Mouse (Mus musculus) bone marrow, adult 2 months (tissue): Measurements from ENCODE around the gene Polrmt.

Experiments
- CTCF ChIP-seq: fragments of 200-500 bp; IDR thresholded peaks from 2 replicates; pipeline ENCODE4 v1.5.1; 2011; ENCODE audit warnings: low read length, control low read depth; ENCODE audit not compliant: control insufficient read depth, insufficient read depth
- POLR2A ChIP-seq: fragments of 200-500 bp; IDR thresholded peaks from 2 replicates; pipeline ENCODE4 v1.6.1; 2011; ENCODE audit warnings: low read depth, mild to moderate bottlenecking, control low read depth, low read length, borderline replicate concordance; ENCODE audit not compliant: control insufficient read depth

DNA sequence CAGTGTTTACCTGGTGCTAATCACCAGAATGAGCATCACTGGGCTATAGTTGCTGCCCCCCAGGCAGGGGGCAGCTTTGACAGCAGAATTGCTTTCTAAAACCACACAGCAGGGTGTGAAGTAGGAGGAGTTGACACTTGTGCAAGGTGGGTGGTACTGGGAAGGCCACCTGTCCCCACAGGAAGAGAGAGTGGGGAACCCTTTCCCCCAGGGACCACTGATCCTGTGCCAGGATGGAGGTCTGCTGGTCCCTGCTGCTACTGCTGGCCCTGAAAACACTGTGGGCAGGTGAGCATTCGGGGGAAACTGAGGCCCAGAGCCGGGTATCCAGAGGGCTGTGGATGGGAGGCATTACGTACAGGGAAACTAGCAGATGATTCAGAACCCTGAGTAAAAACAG lies 57.2 kb downstream of the Polrmt start:
- TF ChIP-seq CTCF (no peak), POLR2A (no peak)
